Mouse (Mus musculus) liver, adult (tissue): ENCODE measurements at regions not wholly inside any gene's neighbourhood (a gene's known extent, or its start where the extent isn't known, plus 50 kb on each side); places are given as distances from the start of the nearest gene placed in this dataset.

Experiments used
- GATA4 ChIP-seq: IDR thresholded peaks from 2 replicates; pipeline ENCODE4 v1.6.1; 2014; ENCODE audit warnings: mild to moderate bottlenecking, low read length; ENCODE audit not compliant: insufficient replicate concordance

DNA sequence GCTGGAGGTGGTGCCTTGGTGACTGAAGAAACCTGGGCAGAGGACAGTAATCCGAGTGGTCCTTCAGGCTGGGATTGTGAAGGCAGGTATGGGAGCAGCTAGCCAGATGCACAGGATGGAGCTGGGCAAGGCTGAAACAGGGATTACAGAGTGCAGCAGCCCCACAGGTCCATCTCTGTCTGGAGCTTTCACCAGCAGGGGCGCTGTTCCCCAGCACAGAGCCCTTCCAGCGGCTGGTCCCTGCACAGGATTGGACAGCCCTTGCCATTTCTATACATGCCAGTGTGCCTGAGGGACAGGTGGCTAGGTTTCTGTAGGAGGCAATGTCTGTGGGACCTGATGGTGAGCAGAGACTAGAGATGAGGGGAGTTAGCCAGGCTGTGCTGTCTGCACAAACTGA is 428.3 kb downstream of the Ptpru start:
- TF ChIP-seq GATA4, result no peak

DNA sequence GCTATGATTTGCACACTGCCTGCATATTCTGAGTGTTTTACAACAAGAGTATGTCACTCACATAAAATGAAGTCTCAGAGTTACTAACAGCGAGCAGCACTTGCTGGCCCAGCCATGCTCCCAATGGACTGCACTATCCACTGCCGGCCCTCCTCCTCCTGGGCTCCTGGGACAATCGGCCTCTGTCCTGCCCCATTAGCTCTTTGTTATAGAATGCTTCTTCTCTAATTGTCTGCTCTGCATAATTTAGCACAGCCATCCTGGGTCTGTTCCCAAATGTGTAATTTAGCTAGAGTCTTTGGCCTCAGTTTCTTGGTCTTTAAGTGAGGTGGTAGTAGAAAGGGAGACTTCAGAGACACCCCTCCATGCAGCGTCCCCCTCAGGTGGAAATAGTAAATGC is 426.2 kb downstream of the Ptpru start:
- TF ChIP-seq GATA4, result no peak

DNA sequence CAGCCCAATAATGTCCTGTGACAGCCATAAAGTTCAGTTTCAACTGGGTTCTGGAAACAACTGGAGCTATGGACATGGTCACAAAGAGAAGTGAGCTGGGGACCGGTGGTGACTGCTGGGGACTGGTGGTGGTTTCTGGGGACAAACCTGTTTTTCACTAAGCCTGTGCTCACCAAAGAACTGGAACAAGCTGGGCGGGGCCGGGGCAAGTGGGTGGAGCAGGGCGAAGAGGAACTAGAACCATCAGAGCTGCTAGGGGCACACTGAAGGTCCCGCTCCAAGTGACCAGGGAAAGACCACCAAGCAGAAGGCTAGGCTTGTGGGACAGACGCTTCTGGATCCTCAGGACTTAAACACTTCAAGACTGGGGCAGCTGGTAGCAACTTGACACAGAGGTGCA is 424.7 kb downstream of the Ptpru start:
- no peak for TF ChIP-seq GATA4

DNA sequence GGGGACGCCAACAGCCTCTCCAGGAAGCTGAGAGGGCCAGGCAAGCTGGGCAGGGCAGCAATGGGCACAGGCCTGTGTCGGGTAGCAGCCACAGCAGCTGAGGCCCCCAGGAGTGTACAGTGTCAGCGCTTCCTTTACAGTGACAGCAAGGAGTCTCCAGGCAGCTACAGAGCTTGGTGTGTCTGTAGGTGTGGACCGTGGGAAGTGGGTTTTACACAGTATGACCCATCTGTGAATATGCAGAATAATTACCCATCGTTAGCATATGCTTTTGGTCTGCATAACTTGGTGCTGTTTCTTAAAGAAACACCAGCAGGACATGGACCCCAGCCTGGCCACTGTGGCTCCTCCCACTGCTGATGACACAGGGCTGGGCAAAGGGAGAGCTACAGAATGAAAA is 422.6 kb downstream of the Ptpru start:
- no peak for TF ChIP-seq GATA4

DNA sequence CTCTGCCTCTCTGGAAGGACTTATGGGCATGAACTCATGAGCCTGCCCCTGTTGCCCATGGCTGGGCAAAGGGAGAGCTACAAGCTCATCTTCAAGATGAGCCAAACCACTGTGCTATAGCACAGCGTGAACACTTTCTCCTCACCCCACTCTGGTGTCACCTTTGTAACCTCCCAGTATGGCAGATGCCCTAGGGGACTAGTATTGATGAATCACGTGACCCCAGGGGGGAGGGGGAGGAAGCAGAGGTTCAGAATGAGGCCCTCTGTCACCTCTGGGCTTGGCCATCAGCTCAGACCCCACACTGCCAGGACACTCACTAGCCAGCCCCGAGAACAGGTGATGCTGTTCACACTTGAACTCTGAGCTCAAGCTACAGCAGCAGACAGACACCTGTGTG is 421.9 kb downstream of the Ptpru start:
- no peak for TF ChIP-seq GATA4

DNA sequence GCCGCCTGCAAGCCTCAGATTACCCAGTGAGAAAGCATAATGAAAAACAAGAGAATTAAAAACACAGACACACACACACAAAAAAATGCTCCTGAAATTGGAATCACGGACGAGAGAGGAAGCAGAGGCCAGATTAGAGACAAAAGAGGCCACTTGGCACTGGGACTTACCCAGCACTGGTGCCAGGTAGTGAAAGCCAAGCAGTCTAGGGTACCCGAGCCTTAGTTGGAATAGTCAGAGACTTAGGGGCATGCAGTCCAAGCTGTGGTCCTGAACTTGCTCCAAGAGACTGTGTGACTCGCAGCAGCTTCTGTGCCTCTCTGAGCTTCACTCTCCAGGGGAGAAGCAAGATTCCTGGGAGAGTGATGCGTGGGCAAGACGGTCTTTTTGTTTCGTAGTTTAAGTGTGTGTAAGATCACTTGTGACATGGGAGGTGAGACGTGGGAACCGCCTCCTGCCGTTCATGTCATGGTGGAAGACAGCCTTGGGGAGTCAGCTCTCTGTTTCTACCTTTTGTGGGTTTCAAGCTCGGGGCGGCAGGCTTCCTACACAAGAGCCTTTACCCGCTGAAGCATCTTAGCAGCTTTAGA is 420.8 kb downstream of the Ptpru start:
- TF ChIP-seq GATA4, result no peak

DNA sequence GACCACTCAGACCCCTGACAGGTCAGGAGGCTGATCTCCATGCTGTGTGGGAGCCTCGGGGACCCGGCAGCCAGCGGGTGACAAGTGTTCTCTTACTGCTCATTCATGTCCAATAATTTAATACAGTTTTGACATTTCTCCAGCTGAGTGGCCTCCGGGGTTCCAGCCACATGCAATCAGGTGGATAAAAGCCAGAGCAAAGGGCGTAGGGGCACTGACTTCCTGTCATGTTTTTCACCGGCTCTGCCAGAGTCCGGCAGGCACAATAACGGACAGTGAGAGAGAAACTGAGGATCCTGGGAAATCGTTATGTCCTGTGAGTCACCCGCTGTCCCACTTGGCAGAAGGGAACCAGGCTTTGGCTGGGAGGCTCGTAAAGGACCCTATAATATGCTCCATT is 412.8 kb downstream of the Ptpru start:
- no peak for TF ChIP-seq GATA4

DNA sequence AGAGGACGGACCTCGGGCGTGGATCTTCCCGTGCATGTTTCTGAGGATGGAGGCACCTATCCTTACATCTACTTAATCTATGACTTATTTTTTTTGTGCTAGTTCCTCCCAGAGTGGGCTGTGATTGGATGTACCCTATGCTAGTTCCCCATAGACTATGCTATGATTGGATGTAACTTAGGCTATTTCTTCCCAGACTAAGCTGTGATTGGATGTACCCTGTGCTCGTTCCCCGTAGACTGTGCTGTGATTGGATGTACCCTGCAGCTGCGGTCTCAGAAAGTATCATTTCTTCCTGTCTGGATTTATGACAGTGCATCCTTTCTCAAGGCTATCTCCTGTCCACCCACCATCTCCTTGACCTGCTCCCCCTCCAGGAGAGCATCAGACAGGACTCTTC is 410.2 kb downstream of the Ptpru start:
- no peak for TF ChIP-seq GATA4

DNA sequence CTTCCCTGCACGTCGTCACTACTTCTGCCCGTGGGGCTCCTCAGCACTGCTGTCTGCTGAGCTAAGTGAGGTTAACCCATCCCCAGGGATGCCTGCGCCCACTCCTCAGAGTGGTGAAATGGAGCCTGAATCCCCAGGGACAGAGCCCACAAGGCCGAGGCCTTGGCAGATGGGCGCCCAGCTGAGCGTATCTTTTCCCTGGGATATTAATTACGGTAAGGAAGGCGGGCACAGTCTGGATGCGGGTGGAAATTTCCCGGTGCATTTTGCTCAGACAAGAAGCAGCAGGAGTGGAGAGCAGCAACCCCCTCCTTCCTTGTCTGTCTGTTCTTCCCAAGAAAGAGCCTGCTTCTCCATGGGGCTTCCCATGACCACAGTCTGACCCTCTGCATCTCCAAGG is 408.7 kb downstream of the Ptpru start:
- TF ChIP-seq GATA4, result no peak

DNA sequence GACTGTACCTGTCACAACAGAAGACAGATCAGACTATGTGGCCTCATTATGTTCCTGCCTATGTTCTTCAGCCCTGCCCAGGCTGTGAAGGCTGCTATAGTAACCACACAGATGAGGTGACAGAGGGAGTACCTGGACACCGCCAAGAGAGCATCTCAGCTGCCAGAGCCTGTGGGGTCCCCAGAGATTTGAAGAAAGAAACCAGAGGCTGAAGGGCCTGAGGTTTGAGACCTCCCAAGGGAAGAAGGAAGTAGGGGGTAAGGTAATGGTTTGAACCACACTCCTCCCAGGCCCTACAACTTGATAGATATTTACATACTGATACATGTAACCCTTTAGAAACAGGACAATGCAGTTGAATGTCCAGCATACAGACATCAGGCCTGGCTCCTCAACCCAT is 407.7 kb downstream of the Ptpru start:
- no peak for TF ChIP-seq GATA4

DNA sequence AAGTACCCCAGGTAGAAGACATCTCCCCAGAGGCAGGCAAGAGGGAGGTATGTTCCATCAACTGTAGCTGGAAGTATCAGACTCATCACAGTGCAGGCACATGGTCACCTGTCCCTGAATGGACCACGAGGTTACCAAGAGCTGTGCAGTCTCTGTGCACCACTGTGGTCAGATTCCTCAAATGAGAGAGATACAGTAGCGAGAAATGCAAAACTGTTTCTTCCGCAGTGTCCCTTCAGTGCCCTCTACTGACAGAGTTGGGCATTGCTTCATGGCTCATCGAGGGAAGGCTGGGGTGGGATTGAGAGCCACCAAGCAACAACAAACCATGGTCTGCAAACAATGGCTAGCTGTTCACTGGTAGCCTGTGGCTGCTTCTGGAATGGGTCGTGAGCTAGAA is 406.9 kb downstream of the Ptpru start:
- TF ChIP-seq GATA4, result no peak

DNA sequence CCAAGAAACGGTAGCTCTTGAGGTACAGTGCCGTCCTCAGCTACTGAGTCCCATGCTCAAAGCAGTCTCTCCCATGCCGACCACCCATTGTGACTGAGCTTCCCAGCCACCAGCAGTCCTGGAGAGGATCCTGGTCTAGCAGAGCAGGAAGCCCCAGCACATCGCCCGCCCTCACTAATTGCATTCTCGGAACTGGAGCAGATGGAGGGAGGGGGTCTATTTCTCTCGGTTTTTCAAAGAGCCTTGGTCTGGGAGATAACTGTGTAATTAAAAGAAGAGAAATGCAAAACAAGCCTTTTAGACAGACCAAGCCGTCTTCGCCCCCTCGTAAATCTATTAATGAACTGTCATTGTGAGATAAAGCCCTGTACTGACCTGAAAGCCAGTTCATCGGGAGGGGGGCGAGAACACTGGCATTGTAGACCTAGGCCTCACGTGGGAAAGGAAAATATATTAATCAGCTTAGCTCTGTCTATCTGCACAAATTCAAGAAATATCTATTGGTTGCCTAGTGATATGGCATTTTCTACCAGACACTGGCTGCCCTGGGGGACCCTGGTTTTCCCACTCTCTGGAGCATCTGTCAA is 405.4 kb downstream of the Ptpru start:
- no peak for TF ChIP-seq GATA4

DNA sequence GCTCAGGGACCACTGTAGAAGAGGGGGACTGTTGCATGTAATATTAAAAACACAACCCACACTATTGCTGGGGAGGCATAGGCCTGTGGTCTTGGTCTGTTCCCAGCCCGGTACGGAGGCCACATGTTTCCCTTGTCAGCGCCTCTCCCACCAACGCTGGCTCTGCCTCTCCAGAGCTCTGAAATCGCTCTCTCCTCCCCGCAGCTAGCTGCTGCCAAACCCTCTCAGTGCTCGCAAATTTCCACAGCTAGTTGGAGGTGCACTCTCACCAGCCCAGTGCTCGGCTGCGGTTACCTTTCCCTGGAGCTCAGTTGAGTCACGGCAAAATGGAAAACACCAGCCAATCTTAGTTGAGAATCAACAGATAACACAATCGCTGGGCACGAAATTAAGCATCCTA is 402.9 kb downstream of the Ptpru start:
- TF ChIP-seq GATA4, result no peak

DNA sequence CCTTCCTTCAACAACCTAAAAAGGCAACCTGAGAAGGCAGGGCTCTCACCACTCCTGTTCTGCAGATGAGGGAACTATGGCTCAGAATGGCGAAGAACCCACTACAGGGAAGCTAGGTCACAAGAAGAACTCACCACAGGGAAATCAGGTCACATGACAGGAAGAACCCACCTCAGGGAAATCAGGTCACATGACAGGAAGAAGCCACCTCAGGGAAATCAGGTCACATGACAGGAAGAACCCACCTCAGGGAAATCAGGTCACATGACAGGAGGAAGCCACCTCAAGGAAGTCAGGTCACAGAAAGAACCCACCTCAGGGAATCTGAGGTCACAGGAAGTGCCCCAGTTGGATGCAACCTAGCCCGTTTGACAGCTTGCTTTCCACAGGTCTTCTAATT is 399.7 kb downstream of the Ptpru start:
- no peak for TF ChIP-seq GATA4

DNA sequence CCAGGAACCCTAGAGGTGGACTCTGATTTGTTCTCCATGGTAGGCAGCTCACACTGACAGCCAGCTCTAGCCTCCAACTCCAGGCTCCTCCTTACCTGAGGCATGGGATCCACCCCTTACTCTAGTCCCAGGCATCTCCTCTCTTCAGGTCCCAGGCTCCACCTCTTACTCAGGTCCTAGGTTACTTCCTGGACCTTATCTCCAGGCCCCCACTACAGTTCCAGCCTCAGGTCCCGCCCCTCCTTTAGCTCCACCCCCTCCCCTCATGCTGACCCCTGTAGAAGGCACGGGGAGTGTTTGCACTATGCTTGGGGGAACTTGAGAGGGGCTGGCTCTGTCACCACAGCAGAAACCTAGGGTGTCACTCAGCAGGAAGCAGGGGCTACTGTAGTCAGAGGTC is 399.2 kb downstream of the Ptpru start:
- TF ChIP-seq GATA4, result no peak

DNA sequence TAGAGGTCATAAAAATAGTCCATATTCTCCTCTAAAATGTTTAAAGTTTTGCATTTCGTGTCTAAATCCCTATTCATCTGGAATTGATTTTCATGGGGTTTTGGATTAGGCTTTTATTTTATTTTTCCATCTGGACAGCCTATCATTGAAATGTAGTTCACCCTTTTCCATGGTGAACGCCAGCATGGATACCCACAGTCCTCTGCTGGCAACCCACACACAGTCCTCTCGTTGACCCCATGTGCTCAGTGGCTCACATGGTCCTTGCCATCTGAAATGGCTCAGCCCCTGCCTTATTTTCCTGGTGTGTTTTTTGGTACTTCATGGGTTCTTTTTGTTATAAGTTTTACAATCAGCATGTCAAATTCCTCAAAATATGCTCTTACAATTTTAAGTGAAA is 397.2 kb downstream of the Ptpru start:
- no peak for TF ChIP-seq GATA4

DNA sequence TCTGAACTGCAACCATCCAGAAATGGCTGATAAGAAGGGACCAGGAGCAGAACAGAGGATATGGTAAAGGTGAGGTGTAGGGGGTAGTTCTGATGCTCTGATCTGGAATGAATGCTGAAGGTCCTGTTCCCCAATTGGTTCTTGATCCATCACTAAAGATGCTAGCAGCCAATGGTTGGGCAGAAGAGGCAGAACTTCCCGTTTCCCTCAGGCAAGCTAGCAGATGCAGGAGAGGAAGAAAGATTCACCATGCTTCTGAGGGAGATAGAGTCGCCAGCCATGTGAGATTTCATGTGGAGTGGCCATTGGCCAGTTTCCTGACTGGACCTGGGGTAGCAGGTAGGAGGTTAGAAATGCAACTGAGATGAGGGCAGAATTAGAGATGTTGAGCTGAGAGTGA is 394.6 kb downstream of the Ptpru start:
- no peak for TF ChIP-seq GATA4
